Mouse (Mus musculus) brain, embryonic 18.5 days (tissue): ENCODE measurements around the gene Cln5.

Source experiments
- DNase-seq: peaks from one replicate; pipeline ENCODE4 v3.0.0-alpha.2; 2012; ENCODE audit warnings: low read depth, low spot score

The Cln5 gene

GRCm38 (mm10) chr14:103112606-103113363 lies 42.8 kb downstream of the Cln5 start:
- DNase-seq, result no peak

GRCm38 (mm10) chr14:103114994-103115670 lies 45.1 kb downstream of the Cln5 start:
- DNase-seq, result no peak

DNA sequence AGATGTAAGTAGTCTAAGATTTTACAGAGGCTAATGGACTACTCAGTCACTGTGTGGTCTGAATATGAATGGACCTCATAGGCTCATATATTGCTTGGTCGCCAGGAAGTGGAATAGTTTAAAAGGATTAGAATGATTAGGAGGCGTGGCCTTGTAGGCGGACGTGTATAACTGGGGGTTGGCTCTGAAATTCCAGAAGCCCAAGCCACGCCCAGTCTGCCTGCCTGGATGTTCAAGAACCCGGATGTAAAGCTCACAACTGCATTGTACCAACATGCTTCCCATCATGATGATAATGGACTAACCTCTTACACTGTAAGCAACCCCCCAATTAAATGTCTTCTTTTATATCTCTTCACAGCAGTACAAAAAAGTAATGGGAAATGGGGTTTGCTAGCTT lies 55.7 kb downstream of the Cln5 start:
- DNase-seq, result no peak
